Mouse (Mus musculus) ovary, postnatal 10 days (tissue): ENCODE measurements around the gene Plcl1.

ENCODE experiments used
- DNase-seq: peaks from one replicate; pipeline ENCODE4 v3.0.0; 2022; ENCODE audit warnings: low spot score

Gene Plcl1

GRCm38 (mm10) chr1:55617857-55618256, 212.1 kb downstream of the Plcl1 start:
- no peak for DNase-seq

GRCm38 (mm10) chr1:55618617-55619286, 213.0 kb downstream of the Plcl1 start:
- DNase-seq, result no peak

GRCm38 (mm10) chr1:55631496-55631895, 225.8 kb downstream of the Plcl1 start:
- no peak for DNase-seq

- DNase-seq, result no peak
These were observed 226.3 kb downstream of the Plcl1 start for GRCm38 (mm10) chr1:55632024-55632423.

GRCm38 (mm10) chr1:55633326-55633725, 227.6 kb downstream of the Plcl1 start:
- no peak for DNase-seq

GRCm38 (mm10) chr1:55659518-55660210, 253.9 kb downstream of the Plcl1 start:
- DNase-seq, result no peak

- DNase-seq, result no peak
These were observed 255.7 kb downstream of the Plcl1 start for GRCm38 (mm10) chr1:55661381-55661780.

- no peak for DNase-seq
These were observed 259.6 kb downstream of the Plcl1 start for GRCm38 (mm10) chr1:55665137-55665827.

- no peak for DNase-seq
These were observed 260.3 kb downstream of the Plcl1 start for GRCm38 (mm10) chr1:55665828-55666673.

- no peak for DNase-seq
These were observed 261.1 kb downstream of the Plcl1 start for GRCm38 (mm10) chr1:55666798-55667197.

- no peak for DNase-seq
These were observed 263.0 kb downstream of the Plcl1 start for GRCm38 (mm10) chr1:55668622-55669237.

- DNase-seq, result no peak
These were observed 277.0 kb downstream of the Plcl1 start for GRCm38 (mm10) chr1:55682676-55683075.

- no peak for DNase-seq
These were observed 280.5 kb downstream of the Plcl1 start for GRCm38 (mm10) chr1:55686261-55686660.

- DNase-seq, result no peak
These were observed 288.0 kb downstream of the Plcl1 start for GRCm38 (mm10) chr1:55693636-55694220.

- DNase-seq, result no peak
These were observed 290.5 kb downstream of the Plcl1 start for GRCm38 (mm10) chr1:55696206-55696605.

GRCm38 (mm10) chr1:55699393-55699970, 293.8 kb downstream of the Plcl1 start:
- no peak for DNase-seq

GRCm38 (mm10) chr1:55700016-55700415, 294.3 kb downstream of the Plcl1 start:
- DNase-seq, result no peak

GRCm38 (mm10) chr1:55700726-55701125, 295.0 kb downstream of the Plcl1 start:
- no peak for DNase-seq

- DNase-seq, result no peak
These were observed 295.9 kb downstream of the Plcl1 start for GRCm38 (mm10) chr1:55701601-55702000.

GRCm38 (mm10) chr1:55702106-55702505, 296.4 kb downstream of the Plcl1 start:
- no peak for DNase-seq

- no peak for DNase-seq
These were observed 299.0 kb downstream of the Plcl1 start for GRCm38 (mm10) chr1:55704707-55705106.
